Mouse (Mus musculus): ENCODE results near the gene Ap5z1. TPM values are rescaled to one million over a fixed set of nuclear protein-coding genes. Genes with fewer than 3 reads are reported as not detected.
A peak's percentile ranks its signal among the peaks of the same experiment; 100 is the strongest.

The Ap5z1 gene
- 10 to 100 TPM; 18.3 to 20.5 TPM for total RNA-seq (2021)
- long read RNA-seq, experiment 1, transcript Ap5z1-201 (17 exons, 3,689 nt), result major isoform, 7 of 27 reads
- long read RNA-seq, experiment 1, partial matches to known transcripts, result 6 of 27 reads
- long read RNA-seq, experiment 1, other reads (novel, unspliced or antisense), result 14 of 27 reads
- long read RNA-seq, experiment 2, transcript Ap5z1-201 (17 exons, 3,689 nt), result major isoform, 11 of 22 reads
- long read RNA-seq, experiment 2, partial matches to known transcripts, result 3 of 22 reads
- long read RNA-seq, experiment 2, other reads (novel, unspliced or antisense), result 8 of 22 reads

DNA sequence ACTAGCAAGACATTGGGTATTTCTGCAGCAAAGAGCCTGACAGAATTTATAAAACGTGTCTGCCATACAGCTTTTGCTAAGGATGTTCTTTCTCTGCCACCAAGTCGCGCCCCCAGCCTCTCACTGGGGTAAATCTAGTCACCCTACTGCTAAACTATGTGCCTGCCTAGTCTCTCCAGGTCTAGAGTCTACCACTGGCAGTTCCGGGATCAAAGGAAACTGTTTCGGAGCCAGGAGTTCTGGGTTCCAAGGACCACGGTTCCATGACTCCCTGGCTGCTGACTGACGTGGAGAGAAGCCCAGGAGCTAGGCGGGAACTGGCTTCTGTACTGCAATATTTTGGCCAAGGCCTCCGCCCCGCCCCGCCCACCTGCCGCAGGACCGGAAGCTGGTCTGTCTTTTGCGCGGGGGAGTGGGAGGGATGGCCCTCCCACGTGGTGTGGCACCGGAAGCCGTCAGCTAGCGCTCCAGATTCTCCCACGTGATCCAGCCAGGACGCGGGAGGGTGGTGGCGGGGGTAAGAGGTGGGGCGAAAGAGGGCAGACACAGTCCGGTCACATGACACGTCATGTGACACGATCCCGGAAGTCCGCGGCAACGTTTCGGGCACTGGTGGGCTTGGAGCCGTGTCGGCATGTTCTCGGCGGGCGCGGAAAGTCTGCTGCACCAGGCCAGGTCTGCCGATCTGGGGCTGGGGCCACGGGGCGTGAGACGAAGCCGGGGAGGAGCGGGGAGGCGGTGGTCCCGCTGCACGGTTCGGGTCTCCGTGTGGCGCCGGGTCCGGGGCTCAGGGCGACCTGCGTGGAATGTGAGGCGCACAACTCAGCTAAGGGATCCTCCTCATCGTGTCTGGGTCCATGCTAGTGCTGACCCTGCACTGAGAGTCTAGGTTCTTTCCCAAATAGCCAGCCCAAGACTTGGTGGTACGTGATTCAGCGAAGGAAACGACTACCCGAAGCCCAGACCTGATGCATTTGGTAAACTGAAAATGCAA, at the start of gene Ap5z1:
TSS of gene Ap5z1 (plus strand) at position 484 of the 994 bp plus-strand sequence.
- DNase-seq (ENCODE audit: low spot score in 2 of 2), result peak; percentile 82 to 91

DNA sequence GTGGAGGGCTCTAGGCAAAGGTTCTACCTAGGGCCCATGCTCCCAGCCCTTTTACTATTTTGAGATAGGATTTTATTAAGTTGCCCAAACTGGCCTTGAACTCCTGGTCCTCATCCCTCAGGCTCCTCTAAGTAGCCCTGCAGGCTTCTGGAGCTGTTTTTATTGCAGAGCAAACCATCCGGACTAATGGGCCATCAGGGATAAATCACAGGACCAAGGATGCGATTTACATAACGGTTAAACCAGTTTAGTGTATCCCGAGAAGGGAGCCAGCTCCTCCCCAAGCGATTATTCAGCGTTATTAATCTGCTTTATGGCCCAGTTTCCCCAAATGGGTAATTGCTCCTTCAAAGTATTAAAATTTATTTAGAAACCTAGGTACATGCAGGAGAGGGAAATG, 48.3 kb upstream of the Ap5z1 start:
- DNase-seq (ENCODE audit: low spot score in 2 of 2), result no peak

DNA sequence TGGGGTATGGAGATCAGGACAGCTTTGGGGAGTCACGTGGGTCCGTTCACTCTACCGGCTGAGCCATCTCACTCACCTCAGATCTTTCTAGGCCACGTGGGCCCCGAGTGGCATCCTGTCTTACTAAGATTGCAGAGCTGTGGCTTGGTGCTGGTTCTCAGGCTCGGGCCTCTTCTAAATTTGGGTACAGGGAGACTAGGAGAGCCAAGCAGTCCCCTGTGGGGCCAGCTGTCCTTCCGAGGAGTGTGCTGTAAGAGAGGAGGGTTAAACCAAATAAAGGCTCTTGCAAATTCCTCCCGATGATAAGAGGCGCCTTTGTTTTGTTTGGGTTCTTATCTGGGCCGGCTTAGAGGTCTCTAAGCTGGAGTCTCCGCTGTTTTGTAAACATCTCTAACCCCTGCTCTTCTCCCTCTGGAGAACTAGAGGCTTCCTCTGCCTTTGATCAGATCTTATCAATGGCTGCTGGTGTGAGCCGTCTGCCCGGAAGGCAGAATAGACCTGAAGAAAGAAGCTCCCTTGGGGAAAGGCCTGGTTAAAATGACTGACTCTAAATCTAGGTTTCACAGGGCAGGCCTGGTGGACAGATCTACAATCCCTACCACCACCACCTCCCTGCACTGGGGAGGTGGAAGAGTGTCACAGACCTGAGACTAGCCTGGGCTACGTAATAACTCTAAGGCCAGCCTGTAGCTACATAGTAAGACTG, 47.5 kb upstream of the Ap5z1 start:
- DNase-seq (ENCODE audit: low spot score in 2 of 2), result no peak

DNA sequence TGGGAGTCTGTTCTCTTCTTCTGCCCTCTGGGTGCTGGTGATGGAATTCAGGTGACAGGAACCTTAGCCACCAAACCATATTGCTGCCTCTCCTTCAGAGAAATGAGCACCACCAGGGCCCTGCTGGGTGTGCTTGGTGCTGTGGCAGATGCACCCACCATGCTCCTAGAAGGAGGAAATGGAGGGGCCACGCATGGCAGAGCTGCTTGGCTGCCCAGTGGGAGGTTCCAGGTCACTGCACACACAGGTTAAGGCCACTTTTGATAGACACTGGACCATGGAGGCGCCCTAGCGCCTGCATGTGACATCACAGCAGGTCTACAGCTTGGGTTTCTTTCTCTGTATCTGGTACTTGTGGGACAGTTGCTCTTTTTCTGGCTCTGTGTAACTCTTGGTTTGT, 46.6 kb upstream of the Ap5z1 start:
- no peak for DNase-seq (ENCODE audit: low spot score in 2 of 2)

DNA sequence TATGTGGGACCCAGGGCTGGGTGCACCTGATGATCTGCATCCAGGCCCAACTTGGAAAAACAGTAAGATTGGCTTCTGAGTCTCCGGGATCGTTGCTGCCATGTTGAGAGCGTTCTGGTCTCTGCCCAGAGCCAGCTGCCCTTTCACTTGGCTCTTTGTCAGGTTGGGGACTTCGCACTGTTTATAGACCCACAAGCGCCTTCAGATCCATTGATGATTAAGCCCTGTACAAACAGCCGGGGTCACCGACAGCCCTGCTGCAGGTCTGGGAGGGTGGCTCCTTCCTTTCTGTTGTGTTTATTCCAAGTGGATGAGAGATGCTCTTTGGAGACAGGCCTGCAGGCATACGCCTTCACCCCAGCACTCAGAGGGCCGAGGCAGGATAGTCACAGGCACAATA, 45.9 kb upstream of the Ap5z1 start:
- no peak for DNase-seq (ENCODE audit: low spot score in 2 of 2)

DNA sequence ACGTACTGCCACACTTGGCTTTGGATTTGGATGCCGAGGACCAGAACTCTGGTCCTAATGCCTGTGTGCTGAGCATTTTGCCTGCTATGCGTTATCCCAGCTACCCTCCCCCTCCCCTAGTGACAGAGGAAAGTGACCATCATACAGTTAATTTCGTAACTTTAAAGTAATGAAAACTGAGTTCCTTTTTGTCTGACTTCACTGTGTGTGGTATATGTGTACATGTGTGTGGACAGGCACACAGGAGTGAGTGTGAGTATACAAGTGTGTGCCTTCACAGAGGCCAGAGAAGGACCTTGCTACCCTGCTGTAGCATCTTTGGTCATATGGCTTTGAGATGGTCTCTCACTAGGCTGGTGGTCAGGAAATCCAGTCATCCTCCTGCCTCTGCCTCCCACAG, 45.3 kb upstream of the Ap5z1 start:
- DNase-seq (ENCODE audit: low spot score in 2 of 2), result no peak

DNA sequence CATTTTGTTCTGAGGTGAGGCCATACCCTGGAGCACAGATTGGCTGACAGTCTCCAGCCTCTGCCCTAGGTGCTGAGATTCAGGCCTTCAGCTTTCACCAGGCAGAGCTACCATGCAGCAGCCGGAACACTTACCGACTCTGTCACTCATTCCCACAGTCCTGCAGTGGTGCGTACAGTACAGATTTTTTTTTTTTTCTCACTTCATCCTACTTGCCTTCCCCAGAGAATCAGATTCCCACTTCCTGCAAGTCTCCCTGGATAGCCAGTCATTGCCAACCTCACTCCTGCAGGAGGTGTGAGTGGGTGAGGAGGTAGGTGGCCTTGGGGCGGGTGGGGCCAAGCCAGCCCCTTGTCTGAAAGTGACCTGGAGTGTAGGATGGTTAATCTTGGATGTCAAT, 43.4 kb upstream of the Ap5z1 start:
- DNase-seq (ENCODE audit: low spot score in 2 of 2), result no peak

DNA sequence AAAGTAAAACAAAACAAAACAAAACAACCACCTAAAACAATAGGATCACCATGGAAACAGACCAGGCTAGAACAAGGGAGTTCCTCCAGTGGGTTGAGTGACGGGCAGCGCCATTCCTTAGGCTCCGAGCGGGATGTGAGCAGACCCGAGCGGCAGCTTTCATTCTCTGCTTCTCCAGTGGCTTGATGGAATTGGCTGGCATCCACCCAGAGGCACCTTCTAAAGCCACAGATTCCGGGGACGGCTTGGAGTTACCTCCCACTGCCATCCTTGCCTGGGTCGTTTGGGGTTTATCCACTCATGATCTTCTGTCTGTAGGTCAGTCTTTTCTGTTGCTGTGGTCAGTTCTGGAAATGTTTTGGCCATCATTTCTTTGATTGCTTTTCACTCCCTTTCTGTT, 42.8 kb upstream of the Ap5z1 start:
- DNase-seq (ENCODE audit: low spot score in 2 of 2), result no peak

DNA sequence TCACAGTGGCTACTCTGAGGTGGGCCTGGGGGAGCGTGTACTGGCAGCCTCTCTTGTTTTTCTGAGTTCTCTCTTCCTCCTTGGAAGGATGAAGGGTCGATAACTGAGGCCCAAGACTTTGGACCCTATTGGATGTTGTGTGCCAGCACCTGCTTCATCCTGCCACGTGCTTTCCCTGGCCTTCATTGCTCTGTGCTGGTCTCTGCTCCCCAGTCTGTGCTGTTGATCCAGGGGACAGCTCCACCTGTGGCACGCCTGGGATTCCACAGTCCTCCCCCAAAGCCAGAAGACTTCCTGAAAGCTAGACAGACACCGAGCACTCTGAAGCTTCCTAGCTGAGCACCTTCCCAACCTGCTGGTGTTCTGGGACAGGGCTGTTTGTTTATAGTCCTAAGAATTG, 41.9 kb upstream of the Ap5z1 start:
- DNase-seq (ENCODE audit: low spot score in 2 of 2), result no peak

DNA sequence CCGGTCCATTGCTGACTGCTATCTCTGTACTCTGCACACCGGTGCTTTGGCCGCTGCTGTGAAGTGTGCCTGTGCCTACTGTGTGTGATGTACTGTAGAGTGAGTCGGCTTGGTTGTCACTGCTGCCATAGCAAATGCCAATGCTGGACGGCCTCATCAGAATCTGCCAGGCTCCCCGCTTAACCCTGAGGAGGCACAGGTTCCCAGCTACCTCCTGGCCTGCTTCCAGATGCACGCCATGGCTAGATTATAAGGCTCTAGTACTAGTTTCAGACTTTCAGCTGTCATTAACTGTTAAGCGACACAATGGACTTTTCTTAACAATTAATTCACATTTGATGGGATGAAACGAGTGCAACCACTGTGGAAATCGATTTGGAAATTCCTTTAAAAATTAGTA, 40.6 kb upstream of the Ap5z1 start:
- no peak for DNase-seq (ENCODE audit: low spot score in 2 of 2)

DNA sequence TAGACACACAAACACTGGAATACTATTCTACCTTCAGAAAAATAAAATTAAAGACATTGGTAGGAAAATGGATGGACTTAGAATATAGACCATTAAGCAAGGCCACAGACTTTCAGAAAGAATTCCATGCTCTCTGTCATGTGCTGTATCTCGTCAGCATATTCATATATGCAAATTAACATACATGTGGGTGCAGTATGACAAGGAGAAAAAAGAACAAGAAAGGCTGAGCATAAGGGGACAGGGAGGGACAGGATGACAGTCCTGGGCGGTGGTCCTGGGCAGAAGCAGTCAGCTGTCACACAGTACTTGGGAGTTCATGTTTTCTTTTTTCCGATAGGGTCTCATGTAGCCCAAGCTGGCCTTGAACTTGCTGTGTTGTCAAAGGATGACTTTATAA, 40.0 kb upstream of the Ap5z1 start:
- DNase-seq (ENCODE audit: low spot score in 2 of 2), result no peak

DNA sequence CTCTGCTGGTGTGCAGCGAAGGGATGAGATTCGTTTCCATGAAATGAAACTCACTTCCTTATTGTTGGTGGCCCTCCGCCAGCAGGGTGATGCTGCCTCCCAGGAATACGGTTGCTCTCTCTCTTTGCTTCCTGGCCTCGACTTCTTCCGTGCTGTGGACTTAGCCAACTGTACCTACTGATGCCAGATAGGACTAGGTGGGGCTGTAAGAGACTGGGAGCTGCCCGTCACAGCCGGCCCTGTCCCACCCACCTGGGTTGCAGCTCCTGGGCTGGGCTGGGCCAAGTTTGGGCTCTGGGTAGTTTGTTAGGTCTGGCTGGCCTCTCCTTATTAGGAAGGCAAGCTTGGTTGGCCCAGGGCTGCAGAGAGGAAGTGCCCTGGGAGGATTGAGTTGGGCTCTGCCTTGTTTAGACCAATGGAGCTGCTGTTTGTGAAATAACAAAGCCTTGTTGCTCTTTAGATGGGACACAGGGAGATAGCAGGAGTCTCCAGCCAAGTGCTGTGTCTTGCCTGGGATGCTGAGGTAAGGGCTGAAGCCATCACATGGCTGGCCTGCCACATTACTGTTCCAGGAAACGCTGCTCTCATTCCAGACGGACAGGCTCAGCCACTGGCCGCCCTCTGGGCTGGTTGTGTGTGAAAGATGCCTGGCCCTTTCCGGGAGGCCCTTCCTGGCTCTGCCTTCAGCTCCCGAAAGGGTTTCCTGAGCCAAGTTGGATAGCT, 39.0 kb upstream of the Ap5z1 start:
- DNase-seq (ENCODE audit: low spot score in 2 of 2), result no peak

DNA sequence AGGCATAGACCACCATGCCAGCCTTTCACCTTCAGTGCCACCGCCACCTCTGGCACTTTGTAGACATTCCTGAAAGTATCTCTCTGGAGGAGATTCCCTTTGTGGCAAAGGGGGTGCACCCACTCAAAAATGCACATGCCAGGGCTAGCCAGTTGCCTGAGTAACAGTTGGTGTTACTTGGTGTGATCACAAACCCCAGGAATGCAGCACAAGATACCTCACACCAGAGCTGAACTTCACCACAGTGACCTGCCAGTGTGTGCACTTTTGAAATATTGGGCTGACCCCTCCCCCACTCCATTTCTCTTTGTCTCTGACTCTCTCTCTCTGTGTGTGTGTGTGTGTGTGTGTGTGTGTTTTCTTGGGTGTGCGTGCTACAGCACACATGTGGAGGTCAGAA, 37.3 kb upstream of the Ap5z1 start:
- no peak for DNase-seq (ENCODE audit: low spot score in 2 of 2)

DNA sequence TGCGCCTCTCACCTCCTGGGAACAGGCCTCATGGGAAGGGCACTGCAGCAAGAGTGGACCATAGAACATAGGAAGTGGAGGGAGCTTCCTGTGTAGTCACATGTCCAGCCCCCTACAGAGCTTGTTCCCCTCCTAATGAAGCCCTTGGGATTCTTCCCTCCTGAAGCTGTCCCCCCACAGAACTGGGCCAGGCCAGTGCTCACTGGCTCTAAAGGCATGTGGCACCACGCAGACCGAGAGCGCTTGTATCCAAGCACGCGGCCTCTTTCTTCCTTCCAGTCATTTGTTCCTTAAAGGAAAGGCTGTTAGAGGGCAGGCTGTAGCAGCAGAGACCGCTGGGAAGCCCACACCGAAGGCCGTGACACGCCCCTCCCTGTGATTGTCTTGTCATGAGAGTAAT, 35.9 kb upstream of the Ap5z1 start:
- DNase-seq (ENCODE audit: low spot score in 2 of 2), result no peak

DNA sequence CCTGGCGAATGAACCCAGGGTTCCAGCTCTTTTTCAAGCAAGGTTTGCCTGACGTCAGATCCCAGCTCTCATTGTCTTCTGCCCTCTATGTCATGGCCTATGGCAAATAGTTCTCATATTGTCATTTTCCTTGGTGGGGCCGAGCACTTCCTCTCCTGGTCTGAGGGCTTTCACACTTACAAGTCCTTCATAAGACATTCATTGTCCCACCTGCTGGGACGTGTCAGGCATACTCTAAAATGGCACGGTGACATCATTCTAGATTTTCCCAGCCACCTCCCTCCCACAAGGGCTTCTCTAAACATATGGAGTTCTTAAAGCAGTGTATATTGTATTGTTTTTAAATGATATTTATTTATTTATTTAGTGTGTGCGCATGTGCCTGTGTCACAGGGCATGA, 35.1 kb upstream of the Ap5z1 start:
- DNase-seq (ENCODE audit: low spot score in 2 of 2), result no peak

DNA sequence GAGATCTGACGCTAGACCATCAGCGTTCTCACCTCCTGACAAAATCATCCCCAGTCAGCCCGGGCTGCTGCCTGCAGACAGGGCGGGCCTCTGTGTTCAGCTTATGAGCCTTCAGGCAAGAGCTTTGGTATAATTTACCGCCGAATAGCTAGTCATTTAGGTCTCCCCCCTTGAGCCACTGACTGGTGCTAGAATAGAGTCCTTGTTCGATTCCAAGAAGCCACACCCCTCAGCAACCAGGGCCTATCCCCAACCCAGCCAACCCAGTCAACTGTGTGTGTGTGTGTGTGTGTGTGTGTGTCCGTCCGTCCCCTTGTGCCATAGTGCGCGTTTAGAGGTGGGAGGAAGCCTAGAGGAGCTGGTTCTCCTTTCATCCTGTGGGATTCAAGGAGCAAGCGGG, 32.7 kb upstream of the Ap5z1 start:
- DNase-seq (ENCODE audit: low spot score in 2 of 2), result no peak

DNA sequence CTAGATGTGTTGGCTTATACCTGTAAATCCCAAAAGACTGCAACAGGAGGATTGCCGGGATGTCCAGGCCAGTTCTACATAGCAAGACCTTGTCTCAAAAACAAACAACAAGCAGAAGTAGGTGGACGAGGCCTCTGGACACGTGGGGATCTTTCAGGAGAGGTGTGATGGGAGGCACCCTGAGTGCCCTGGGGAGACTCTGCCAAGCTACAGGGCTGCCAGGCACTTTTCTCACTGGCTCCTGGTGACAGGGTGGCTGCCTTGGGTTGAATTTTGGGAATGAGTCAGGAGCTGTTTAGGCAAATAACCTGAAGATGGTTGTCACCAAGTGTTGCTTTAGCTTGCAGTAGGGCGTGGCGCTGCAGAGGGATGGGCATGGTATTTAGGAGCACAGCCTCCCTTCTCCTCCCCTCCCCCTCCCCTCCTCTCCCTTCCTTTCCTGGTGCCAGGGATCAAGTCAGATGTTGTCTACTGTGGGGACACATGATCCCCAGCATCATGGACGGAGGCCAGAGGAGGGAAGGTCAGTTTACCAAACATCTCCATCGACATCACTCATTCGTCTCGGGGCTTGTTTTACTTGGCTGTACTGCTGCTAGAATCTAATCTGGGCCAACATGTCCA, 31.8 kb upstream of the Ap5z1 start:
- DNase-seq (ENCODE audit: low spot score in 2 of 2), result no peak

DNA sequence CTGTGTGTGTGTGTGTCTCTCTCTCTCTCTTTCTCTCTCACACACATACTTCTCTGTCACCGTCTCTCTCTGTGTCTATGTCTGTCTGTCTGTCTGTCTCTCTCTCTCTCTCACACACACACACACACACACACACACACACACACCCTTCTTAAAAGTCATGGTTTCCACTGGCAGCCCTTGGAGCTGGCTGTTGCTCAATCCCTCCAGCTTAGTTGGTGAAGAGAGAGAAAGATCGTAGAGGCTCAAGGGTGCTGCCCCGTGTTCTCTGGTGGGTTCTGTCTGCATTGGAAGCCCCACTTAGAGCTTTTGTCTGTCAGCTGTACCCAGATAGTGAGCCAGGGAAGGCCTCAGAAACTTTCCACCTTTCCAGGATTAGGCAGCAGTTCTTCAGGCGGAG, 31.0 kb upstream of the Ap5z1 start:
- DNase-seq (ENCODE audit: low spot score in 2 of 2), result no peak

DNA sequence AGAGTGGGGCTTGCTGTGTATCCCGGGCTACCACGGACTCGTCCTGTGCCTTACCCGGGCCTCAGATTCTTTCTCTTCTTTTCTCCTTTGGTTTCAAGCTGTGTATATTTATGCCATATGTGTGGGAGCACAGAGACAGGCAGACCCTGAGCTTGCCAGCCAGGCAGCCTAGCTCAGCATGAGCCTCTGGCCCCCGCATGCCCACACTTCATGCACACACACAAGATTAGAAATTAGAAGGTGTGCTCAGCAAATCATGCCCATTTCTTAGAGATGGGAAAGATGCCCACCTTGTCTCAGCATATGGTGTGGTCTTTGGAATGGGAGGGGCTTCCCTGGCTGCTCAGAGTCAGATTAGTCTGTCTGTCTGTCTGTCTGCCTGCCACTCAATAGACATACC, 29.7 kb upstream of the Ap5z1 start:
- DNase-seq (ENCODE audit: low spot score in 2 of 2), result peak; percentile 56 to 73

DNA sequence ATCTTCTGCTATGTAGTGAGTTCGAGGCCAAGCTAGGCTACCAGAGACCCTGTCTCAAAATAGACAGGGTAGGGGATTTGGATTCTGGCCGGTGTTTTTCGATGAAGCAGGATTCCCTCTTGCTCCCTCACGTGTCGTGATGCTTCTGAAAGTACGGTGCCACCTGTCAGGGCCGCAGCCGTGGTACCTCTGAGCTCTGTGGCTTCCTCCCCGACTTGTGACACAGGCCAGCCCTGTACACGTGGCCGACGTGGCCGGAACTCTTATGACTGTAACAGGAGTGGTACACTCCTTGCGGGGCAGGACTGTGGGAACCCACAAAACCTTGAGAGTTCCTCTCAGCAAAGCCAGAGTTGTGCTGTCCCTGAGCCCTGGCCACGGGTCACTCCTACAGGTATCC, 28.0 kb upstream of the Ap5z1 start:
- no peak for DNase-seq (ENCODE audit: low spot score in 2 of 2)
